Mouse (Mus musculus): ENCODE data around the gene Ptk6. TPM values are rescaled to one million over a fixed set of nuclear protein-coding genes. Genes with fewer than 3 reads are reported as not detected.
A peak's percentile ranks its signal among the peaks of the same experiment; 100 is the strongest.

Ptk6 gene
- polyA plus RNA-seq, 1 experiment from 2014 or later = 0.04 TPM

DNA sequence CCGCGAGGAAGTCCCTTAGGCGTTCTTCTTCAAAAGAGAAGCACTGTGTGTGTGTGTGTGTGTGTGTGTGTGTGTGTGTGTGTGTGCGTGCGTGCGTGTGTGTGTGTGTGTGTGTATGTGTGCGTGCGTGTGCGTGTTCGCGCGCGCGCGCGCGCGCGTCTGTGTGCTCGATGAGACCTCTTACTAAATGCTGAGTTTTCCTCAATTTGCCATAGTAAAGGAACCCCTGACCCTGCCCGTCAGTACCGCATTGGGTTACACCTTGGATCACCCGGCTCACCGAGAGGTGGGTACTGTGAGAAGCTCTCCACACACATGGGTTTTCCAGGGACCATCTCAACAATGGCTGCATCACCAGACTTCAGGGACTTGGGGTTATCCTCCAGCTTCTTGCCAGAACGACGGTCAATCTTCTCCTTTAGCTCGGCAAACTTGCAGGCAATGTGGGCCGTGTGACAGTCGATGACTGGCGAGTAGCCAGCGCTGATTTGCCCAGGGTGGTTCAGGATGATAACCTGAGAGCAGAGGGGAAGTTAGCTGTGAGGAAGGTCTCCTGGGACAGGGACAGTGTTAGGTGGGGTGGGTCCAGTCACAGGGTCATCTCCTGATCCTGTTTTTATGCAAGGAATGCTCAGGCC lies 54.2 kb downstream of the Ptk6 start:
- peak overlapping the region; percentile 38 for H3K4me3 ChIP-seq (ENCODE audit: low read depth, low read length)
- no peaks in the 10 kb centered on the region for H3K9me3 ChIP-seq (ENCODE audit: control insufficient read depth, low read length)
- no peak overlapping the region for H3K27ac ChIP-seq (replicated peaks; ENCODE audit: low read depth, low read length)
- no peak for ATAC-seq (ENCODE audit: insufficient number of reproducible peaks, low FRiP score, low TSS enrichment, low read depth)
- no peaks in the 10 kb centered on the region for H3K36me3 ChIP-seq (ENCODE audit: control insufficient read depth, insufficient read depth, low read length)
- 18% methylated on average over 31 of the region's 31 CpGs for WGBS
- peaks cover 29% of the 10 kb centered on the region for H3K27me3 ChIP-seq (ENCODE audit: control insufficient read depth, insufficient read depth, low read length)
- DNase-seq (ENCODE audit: low spot score) = no peak
- 0 out of 2 replicates have a peak, but pooled peaks cover 2% of the 10 kb centered on the region for H3K4me1 ChIP-seq (ENCODE audit: control insufficient read depth, insufficient read depth, low read length)
- H3K9ac ChIP-seq (ENCODE audit: low read length) = no peak overlapping the region
- peak overlapping the region; percentile 90 for H3K4me2 ChIP-seq (ENCODE audit: low read depth, severe bottlenecking)

DNA sequence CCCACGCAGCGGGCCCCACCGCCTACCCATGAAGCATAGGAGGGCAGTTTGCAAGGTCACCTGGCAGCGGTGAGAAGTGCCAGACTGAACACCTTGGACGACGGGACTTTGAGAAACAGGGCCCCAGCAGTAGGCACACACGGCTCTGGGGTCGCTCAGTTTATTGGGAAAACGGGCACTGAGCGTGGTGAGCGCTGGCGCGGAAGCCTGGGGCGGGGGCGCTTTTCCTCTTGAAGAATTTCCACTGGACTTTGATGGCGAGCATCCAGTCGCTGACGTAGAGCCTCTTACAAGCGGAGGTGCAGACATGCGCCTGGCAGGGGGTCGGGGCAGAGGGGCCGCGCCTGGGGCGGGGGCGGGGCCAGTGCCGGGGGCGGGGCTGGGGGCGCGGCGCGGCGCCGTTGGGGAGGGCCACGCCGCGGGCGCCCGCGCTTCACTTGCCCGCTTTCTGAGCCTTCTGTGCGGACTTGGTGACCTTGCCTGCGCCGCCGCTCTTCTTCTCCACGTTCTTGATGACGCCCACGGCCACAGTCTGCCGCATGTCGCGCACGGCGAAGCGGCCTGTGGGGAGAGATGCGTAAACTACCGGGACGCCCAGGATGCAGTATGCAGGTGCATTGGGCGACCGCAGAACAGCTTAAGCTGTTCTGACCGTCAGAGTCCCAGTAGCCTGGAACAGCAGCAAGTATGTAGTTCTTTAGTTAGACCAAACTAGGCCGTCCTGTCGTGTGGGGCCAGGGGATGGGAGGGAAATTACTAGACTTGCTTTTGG lies 54.9 kb downstream of the Ptk6 start:
- DNase-seq (ENCODE audit: low spot score) (peak; percentile 45), ATAC-seq (ENCODE audit: insufficient number of reproducible peaks, low FRiP score, low TSS enrichment, low read depth) (no peak)
- Histone ChIP-seq H3K4me1 (ENCODE audit: control insufficient read depth, insufficient read depth, low read length) (0 out of 2 replicates have a peak, but pooled peaks cover 2% of the 10 kb centered on the region), H3K4me3 (ENCODE audit: low read depth, low read length) (peak overlapping the region; percentile 38), H3K9me3 (ENCODE audit: control insufficient read depth, low read length) (no peaks in the 10 kb centered on the region), H3K4me2 (ENCODE audit: low read depth, severe bottlenecking) (peak overlapping the region; percentile 90), H3K27me3 (ENCODE audit: control insufficient read depth, insufficient read depth, low read length) (peaks cover 31% of the 10 kb centered on the region), H3K9ac (ENCODE audit: low read length) (0 out of 2 replicates have a peak overlapping the region, but pooled peaks have one; percentile 17), H3K36me3 (ENCODE audit: control insufficient read depth, insufficient read depth, low read length) (no peaks in the 10 kb centered on the region), H3K27ac (replicated peaks; ENCODE audit: low read depth, low read length) (no peak overlapping the region)
- under 1% methylated on average over 49 of the region's 61 CpGs for WGBS

- 0 out of 2 replicates have a peak, but pooled peaks cover 2% of the 10 kb centered on the region for H3K4me1 ChIP-seq (ENCODE audit: control insufficient read depth, insufficient read depth, low read length)
- DNase-seq (ENCODE audit: low spot score) (no peak), ATAC-seq (ENCODE audit: insufficient number of reproducible peaks, low FRiP score, low TSS enrichment, low read depth) (no peak)
- WGBS = 48% methylated on average over 4 of the region's 4 CpGs
- H3K4me2 ChIP-seq (ENCODE audit: low read depth, severe bottlenecking) = peak overlapping the region; percentile 90
- no peaks in the 10 kb centered on the region for H3K9me3 ChIP-seq (ENCODE audit: control insufficient read depth, low read length)
- peak overlapping the region; percentile 38 for H3K4me3 ChIP-seq (ENCODE audit: low read depth, low read length)
- no peaks in the 10 kb centered on the region for H3K36me3 ChIP-seq (ENCODE audit: control insufficient read depth, insufficient read depth, low read length)
- no peak overlapping the region for H3K27ac ChIP-seq (replicated peaks; ENCODE audit: low read depth, low read length)
- no peak overlapping the region for H3K9ac ChIP-seq (ENCODE audit: low read length)
- H3K27me3 ChIP-seq (ENCODE audit: control insufficient read depth, insufficient read depth, low read length) = peaks cover 31% of the 10 kb centered on the region
These were observed 55.5 kb downstream of the Ptk6 start for GRCm38 (mm10) chr2:181146976-181147545.

- DNase-seq (ENCODE audit: low spot score) (no peak), ATAC-seq (ENCODE audit: insufficient number of reproducible peaks, low FRiP score, low TSS enrichment, low read depth) (no peak)
- H3K27me3 ChIP-seq (ENCODE audit: control insufficient read depth, insufficient read depth, low read length) = peaks cover 26% of the 10 kb centered on the region
- no peaks in the 10 kb centered on the region for H3K36me3 ChIP-seq (ENCODE audit: control insufficient read depth, insufficient read depth, low read length)
- no peak overlapping the region for H3K9ac ChIP-seq (ENCODE audit: low read length)
- WGBS = 73% methylated on average over 2 of the region's 2 CpGs
- H3K4me2 ChIP-seq (ENCODE audit: low read depth, severe bottlenecking) = no peak overlapping the region
- no peak overlapping the region for H3K4me3 ChIP-seq (ENCODE audit: low read depth, low read length)
- no peak overlapping the region for H3K27ac ChIP-seq (replicated peaks; ENCODE audit: low read depth, low read length)
- 0 out of 2 replicates have a peak, but pooled peaks cover 2% of the 10 kb centered on the region for H3K4me1 ChIP-seq (ENCODE audit: control insufficient read depth, insufficient read depth, low read length)
- no peaks in the 10 kb centered on the region for H3K9me3 ChIP-seq (ENCODE audit: control insufficient read depth, low read length)
These were observed 57.9 kb downstream of the Ptk6 start for GRCm38 (mm10) chr2:181144675-181145074.

Other genes starting within 250 kb of the Ptk6 start
- gene Nkain4, start 248.1 kb downstream of the Ptk6 start, polyA plus RNA-seq (2014; fragmentation: Nextera tagmentation; extraction: Ambion mirVana) = 3.6 and 7.8 TPM in 2 replicates
- 60.4 and 69.3 TPM in 2 replicates for gene Arfgap1, start 235.6 kb downstream of the Ptk6 start, polyA plus RNA-seq (2014; fragmentation: Nextera tagmentation; extraction: Ambion mirVana)
- gene Col20a1, start 216.3 kb downstream of the Ptk6 start, polyA plus RNA-seq (2014; fragmentation: Nextera tagmentation; extraction: Ambion mirVana) = 0.15 and 0.71 TPM in 2 replicates
- 0.95 and 2.8 TPM in 2 replicates for gene Chrna4, start 159.2 kb downstream of the Ptk6 start, polyA plus RNA-seq (2014; fragmentation: Nextera tagmentation; extraction: Ambion mirVana)
- 0.11 and 0.25 TPM in 2 replicates for gene Kcnq2, start 67.5 kb downstream of the Ptk6 start, polyA plus RNA-seq (2014; fragmentation: Nextera tagmentation; extraction: Ambion mirVana)
- 0.13 and 0.14 TPM in 2 replicates for gene Eef1a2, start 45.8 kb downstream of the Ptk6 start, polyA plus RNA-seq (2014; fragmentation: Nextera tagmentation; extraction: Ambion mirVana)
- 422 and 444 TPM in 2 replicates for gene Ppdpf, start 15.5 kb downstream of the Ptk6 start, polyA plus RNA-seq (2014; fragmentation: Nextera tagmentation; extraction: Ambion mirVana)
- gene Srms, start 10.4 kb upstream of the Ptk6 start, polyA plus RNA-seq (2014; fragmentation: Nextera tagmentation; extraction: Ambion mirVana) = 0.94 and 1.4 TPM in 2 replicates
- gene Fndc11, start 17.2 kb upstream of the Ptk6 start, polyA plus RNA-seq (2014; fragmentation: Nextera tagmentation; extraction: Ambion mirVana) = 0.17 and 0.69 TPM in 2 replicates
- 0.99 and 1.2 TPM in 2 replicates for gene Helz2, start 39.2 kb upstream of the Ptk6 start, polyA plus RNA-seq (2014; fragmentation: Nextera tagmentation; extraction: Ambion mirVana)
- gene Gmeb2, start 85.2 kb upstream of the Ptk6 start, polyA plus RNA-seq (2014; fragmentation: Nextera tagmentation; extraction: Ambion mirVana) = 19.7 and 21.3 TPM in 2 replicates
- gene Stmn3, start 111.7 kb upstream of the Ptk6 start, polyA plus RNA-seq (2014; fragmentation: Nextera tagmentation; extraction: Ambion mirVana) = 0.84 and 0.91 TPM in 2 replicates
- gene Rtel1, start 117.0 kb upstream of the Ptk6 start, polyA plus RNA-seq (2014; fragmentation: Nextera tagmentation; extraction: Ambion mirVana) = 63.0 and 63.7 TPM in 2 replicates
- 35.0 and 40.2 TPM in 2 replicates for gene Zgpat, start 162.1 kb upstream of the Ptk6 start, polyA plus RNA-seq (2014; fragmentation: Nextera tagmentation; extraction: Ambion mirVana)
- gene Arfrp1, start 162.6 kb upstream of the Ptk6 start, polyA plus RNA-seq (2014; fragmentation: Nextera tagmentation; extraction: Ambion mirVana) = 57.3 and 63.7 TPM in 2 replicates
- gene Lime1, start 177.3 kb upstream of the Ptk6 start, polyA plus RNA-seq (2014; fragmentation: Nextera tagmentation; extraction: Ambion mirVana) = 20.9 and 26.7 TPM in 2 replicates